Mouse (Mus musculus): ENCODE results near the gene Mamstr.

The Mamstr gene

GRCm38 (mm10) chr7:45627261-45627660 lies 12.5 kb upstream of the Mamstr start, which contains the start of gene Rasip1:
TSS of gene Rasip1 (plus strand) at chr7:45627488.
- in situ Hi-C loops (cut with MboI; ENCODE audit: low sequenced_read_pairs): no loop called here

GRCm38 (mm10) chr7:45628364-45629294 lies 11.1 kb upstream of the Mamstr start:
- in situ Hi-C loops (cut with MboI; ENCODE audit: low sequenced_read_pairs): no loop called here

GRCm38 (mm10) chr7:45630064-45630907 lies 9.5 kb upstream of the Mamstr start:
- in situ Hi-C loops (cut with MboI; ENCODE audit: low sequenced_read_pairs): no loop called here

GRCm38 (mm10) chr7:45632499-45632898 lies 7.3 kb upstream of the Mamstr start:
- in situ Hi-C loops (cut with MboI; ENCODE audit: low sequenced_read_pairs): no loop called here

GRCm38 (mm10) chr7:45634946-45635681 lies 4.7 kb upstream of the Mamstr start:
- in situ Hi-C loops (cut with MboI; ENCODE audit: low sequenced_read_pairs): no loop called here

GRCm38 (mm10) chr7:45635711-45636688 lies 3.8 kb upstream of the Mamstr start:
- in situ Hi-C loops (cut with MboI; ENCODE audit: low sequenced_read_pairs): no loop called here

- in situ Hi-C loops (cut with MboI; ENCODE audit: low sequenced_read_pairs): no loop called here
These were observed 2.1 kb upstream of the Mamstr start for GRCm38 (mm10) chr7:45637710-45638109.

- in situ Hi-C loops (cut with MboI; ENCODE audit: low sequenced_read_pairs): no loop called here
These were observed 965 bp upstream of the Mamstr start for GRCm38 (mm10) chr7:45638623-45639401.

- in situ Hi-C loops (cut with MboI; ENCODE audit: low sequenced_read_pairs): no loop called here
These were observed 597 bp downstream of the Mamstr start for GRCm38 (mm10) chr7:45640191-45640957.

- in situ Hi-C loops (cut with MboI; ENCODE audit: low sequenced_read_pairs): no loop called here
These were observed 1.7 kb downstream of the Mamstr start for GRCm38 (mm10) chr7:45641391-45642040.

- in situ Hi-C loops (cut with MboI; ENCODE audit: low sequenced_read_pairs): no loop called here
These were observed 2.3 kb downstream of the Mamstr start for GRCm38 (mm10) chr7:45642083-45642482.

GRCm38 (mm10) chr7:45642503-45643255 lies 2.9 kb downstream of the Mamstr start:
- in situ Hi-C loops (cut with MboI; ENCODE audit: low sequenced_read_pairs): no loop called here

- in situ Hi-C loops (cut with MboI; ENCODE audit: low sequenced_read_pairs): no loop called here
These were observed 3.8 kb downstream of the Mamstr start for GRCm38 (mm10) chr7:45643441-45644178.

- in situ Hi-C loops (cut with MboI; ENCODE audit: low sequenced_read_pairs): no loop called here
These were observed 4.4 kb downstream of the Mamstr start for GRCm38 (mm10) chr7:45644183-45644582.

GRCm38 (mm10) chr7:45644872-45645590 lies 5.3 kb downstream of the Mamstr start:
- in situ Hi-C loops (cut with MboI; ENCODE audit: low sequenced_read_pairs): no loop called here

- in situ Hi-C loops (cut with MboI; ENCODE audit: low sequenced_read_pairs): no loop called here
These were observed 5.8 kb downstream of the Mamstr start for GRCm38 (mm10) chr7:45645591-45645971.
